ENCODE assay signal across 20 mouse cellular contexts in the genomic region with DNA sequence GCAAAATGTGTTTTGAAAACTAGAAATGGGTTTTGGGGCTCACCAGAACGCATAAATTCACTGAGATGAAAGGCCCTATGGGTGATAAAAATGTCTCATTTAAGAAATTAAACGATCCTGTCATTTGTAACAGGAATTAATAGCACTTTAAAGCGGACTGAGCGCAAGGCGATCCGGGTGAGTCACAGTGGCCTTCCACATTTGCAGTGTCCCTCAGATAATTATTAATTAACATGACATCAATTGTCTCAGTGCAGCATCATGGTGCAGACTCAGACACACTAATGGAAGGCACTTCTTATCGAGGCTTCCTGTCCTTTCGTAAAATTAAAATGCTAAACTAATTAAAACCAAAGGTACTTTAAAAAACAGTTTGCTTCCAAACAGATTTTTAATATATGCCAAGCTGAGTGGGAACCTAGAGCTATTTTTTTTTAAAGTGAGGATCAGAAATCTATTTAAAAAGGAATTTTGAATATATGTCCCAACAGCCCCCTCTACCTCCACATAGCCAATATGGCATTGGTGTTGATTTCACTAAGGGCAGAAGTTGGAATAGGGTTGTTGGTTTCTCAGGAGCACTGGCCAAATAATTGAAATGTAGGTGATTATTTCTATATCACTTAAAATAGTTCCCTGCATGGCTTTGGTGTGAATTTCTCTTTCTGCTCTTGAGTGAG.
DNase-seq lines count a peak whose midpoint lies in the region; ATAC-seq and TF ChIP-seq lines count a peak whose summit lies in the region.
"Had no signal": no experiment of that assay in that cellular context is flagged by ENCODE, and none has a peak within 500 bp of the region (broad histone marks: within the 10 kb centered on the region; RNA-seq: fewer than 3 reads in every experiment).

No protein-coding gene starts in this region.

- H3K27ac ChIP-seq in kidney, postnatal 0 days, result no peak overlapping the region
- no peak overlapping the region for H3K27ac ChIP-seq in midbrain, postnatal 0 days (ENCODE audit: low read depth, low read length)
- no peak overlapping the region for H3K27ac ChIP-seq in midbrain, embryonic 16.5 days (ENCODE audit: low read length)
- no peak overlapping the region for H3K27ac ChIP-seq in thymus, adult 2 months (ENCODE audit: control insufficient read depth, insufficient read depth, low read length)
- H3K27ac ChIP-seq: forebrain, embryonic 10.5 days; heart, embryonic 15.5 days; hindbrain, embryonic 14.5 days had no signal

- no peaks in the 10 kb centered on the region for H3K36me3 ChIP-seq in kidney, postnatal 0 days (ENCODE audit: insufficient read depth, low read length)
- no peaks in the 10 kb centered on the region for H3K36me3 ChIP-seq in midbrain, postnatal 0 days (ENCODE audit: insufficient read depth, low read length)
- no peaks in the 10 kb centered on the region for H3K36me3 ChIP-seq in midbrain, embryonic 16.5 days (ENCODE audit: control insufficient read depth, insufficient read depth, low read length)
- H3K36me3 ChIP-seq in thymus, adult 2 months (ENCODE audit: control insufficient read depth, insufficient read depth, low read length), result no peaks in the 10 kb centered on the region
- H3K36me3 ChIP-seq: forebrain, embryonic 10.5 days; G1E; heart, embryonic 15.5 days had no signal

- H3K4me1 ChIP-seq in kidney, postnatal 0 days (replicated peaks; ENCODE audit: insufficient read depth, low read length), result no peaks in the 10 kb centered on the region
- H3K4me1 ChIP-seq in midbrain, postnatal 0 days (ENCODE audit: insufficient read depth, low read length), result no peaks in the 10 kb centered on the region
- no peaks in the 10 kb centered on the region for H3K4me1 ChIP-seq in midbrain, embryonic 16.5 days (ENCODE audit: control insufficient read depth, insufficient read depth, low read length)
- no peaks in the 10 kb centered on the region for H3K4me1 ChIP-seq in thymus, adult 2 months (replicated peaks; ENCODE audit: control insufficient read depth, insufficient read depth, low read length)
- H3K4me1 ChIP-seq: forebrain, embryonic 10.5 days; heart, embryonic 15.5 days had no signal

- WGBS in kidney, postnatal 0 days, result 51% methylated on average over 8 of the region's 8 CpGs
- 81% methylated on average over 8 of the region's 8 CpGs for WGBS in midbrain, postnatal 0 days
- 81% methylated on average over 8 of the region's 8 CpGs for WGBS in midbrain, embryonic 16.5 days
- WGBS in thymus, adult 2 months, result 95% methylated on average over 8 of the region's 8 CpGs

- no peak for TF ChIP-seq POLR2A in thymus, adult 2 months (IDR thresholded peaks at IDR 0.05; ENCODE audit: control insufficient read depth, extremely low read depth, insufficient read depth, low read length, poor library complexity)

- no peak overlapping the region for H3K9ac ChIP-seq in kidney, postnatal 0 days (ENCODE audit: low read depth, low read length)
- no peak overlapping the region for H3K9ac ChIP-seq in midbrain, postnatal 0 days (replicated peaks; ENCODE audit: low read length, poor library complexity, severe bottlenecking)
- H3K9ac ChIP-seq in midbrain, embryonic 16.5 days (ENCODE audit: low read depth, low read length), result no peak overlapping the region
- H3K9ac ChIP-seq: heart, embryonic 15.5 days; hindbrain, embryonic 14.5 days had no signal

- no peak overlapping the region for H3K4me2 ChIP-seq in kidney, postnatal 0 days (ENCODE audit: low read length)
- no peak overlapping the region for H3K4me2 ChIP-seq in midbrain, postnatal 0 days (ENCODE audit: low read depth, low read length, poor library complexity, severe bottlenecking)
- H3K4me2 ChIP-seq in midbrain, embryonic 16.5 days (ENCODE audit: low read length), result no peak overlapping the region
- H3K4me2 ChIP-seq: heart, embryonic 15.5 days; hindbrain, embryonic 14.5 days had no signal

- H3K27me3 ChIP-seq in kidney, postnatal 0 days (ENCODE audit: insufficient read depth, low read length), result no peaks in the 10 kb centered on the region
- no peaks in the 10 kb centered on the region for H3K27me3 ChIP-seq in midbrain, postnatal 0 days (ENCODE audit: insufficient read depth, low read length)
- no peaks in the 10 kb centered on the region for H3K27me3 ChIP-seq in midbrain, embryonic 16.5 days (ENCODE audit: control insufficient read depth, insufficient read depth, low read depth, low read length)
- no peaks in the 10 kb centered on the region for H3K27me3 ChIP-seq in thymus, adult 2 months (ENCODE audit: control insufficient read depth, insufficient read depth, low read length)
- H3K27me3 ChIP-seq: heart, embryonic 15.5 days had no signal

- peak; percentile 31 for DNase-seq in kidney, postnatal 0 days (ENCODE audit: low spot score)
- DNase-seq in kidney, adult 8-10 months, result no peak
- DNase-seq in midbrain, postnatal 0 days (ENCODE audit: low spot score), result no peak
- DNase-seq in MN1 (ENCODE audit: low spot score), result peak; percentile 27
- no peak for DNase-seq in left cerebral cortex, postnatal 36 days (ENCODE audit: low spot score in 2 of 2)
- no peak for DNase-seq in thymus, adult 2 months
- DNase-seq: cerebellum, adult 18-20 months; cerebellum, postnatal 14 days; gastrocnemius, postnatal 25 days; heart, postnatal 4 days; kidney, adult 18-20 months; kidney, postnatal 10 days; lung, adult 18-20 months; lung, postnatal 36 days; thymus, postnatal 4 days had no signal

- ATAC-seq in kidney, postnatal 0 days (replicated peaks; ENCODE audit: low FRiP score, low read depth), result no peak
- ATAC-seq in midbrain, postnatal 0 days (ENCODE audit: low FRiP score), result no peak
- no peak for ATAC-seq in midbrain, embryonic 16.5 days

- H3K4me3 ChIP-seq in kidney, postnatal 0 days (replicated peaks; ENCODE audit: low read depth, low read length), result no peak overlapping the region
- no peak overlapping the region for H3K4me3 ChIP-seq in midbrain, postnatal 0 days (ENCODE audit: low read depth, low read length)
- H3K4me3 ChIP-seq in midbrain, embryonic 16.5 days (ENCODE audit: low read depth, low read length), result no peak overlapping the region
- H3K4me3 ChIP-seq in thymus, adult 2 months (ENCODE audit: control insufficient read depth, insufficient read depth, low read length), result no peak overlapping the region
- H3K4me3 ChIP-seq: forebrain, embryonic 10.5 days; heart, embryonic 15.5 days had no signal

- H3K9me3 ChIP-seq in kidney, postnatal 0 days (replicated peaks; ENCODE audit: low read length), result no peaks in the 10 kb centered on the region
- no peaks in the 10 kb centered on the region for H3K9me3 ChIP-seq in midbrain, postnatal 0 days (ENCODE audit: low read length)
- H3K9me3 ChIP-seq in midbrain, embryonic 16.5 days (replicated peaks; ENCODE audit: control insufficient read depth, low read length, poor library complexity, severe bottlenecking), result no peaks in the 10 kb centered on the region
- H3K9me3 ChIP-seq: forebrain, embryonic 10.5 days; heart, embryonic 15.5 days had no signal

- intact Hi-C loops in left cerebral cortex, postnatal 36 days (cut with DNase I), result no loop called here

- peak; percentile 24; the same call in 1 of the 2 replicates for TF ChIP-seq CTCF in kidney, postnatal 0 days (IDR thresholded peaks at IDR 0.05; ENCODE audit: low read depth)
- TF ChIP-seq CTCF in midbrain, postnatal 0 days (IDR thresholded peaks at IDR 0.05), result peak; percentile 29
- TF ChIP-seq CTCF in thymus, adult 2 months (IDR thresholded peaks at IDR 0.05; ENCODE audit: borderline replicate concordance, control insufficient read depth, extremely low read depth, insufficient read depth, low read length, poor library complexity), result no peak

Comparison
In these comparisons a context has a peak if more than half of its experiments do, and no peak if none do; other contexts are left out.
1. DNase-seq: peak in kidney, postnatal 0 days (single experiment) and MN1 (single experiment); none in kidney, adult 8-10 months (0 of 2), midbrain, postnatal 0 days (single experiment), left cerebral cortex, postnatal 36 days (0 of 2) and thymus, adult 2 months (single experiment).